Mouse (Mus musculus) lung, adult 2 months (tissue): ENCODE data around the gene Npff.

ENCODE experiments used
- CTCF ChIP-seq: fragments of 200-500 bp; IDR thresholded peaks from 2 replicates; pipeline ENCODE4 v1.5.1; 2011; ENCODE audit warnings: mild to moderate bottlenecking, low read length, control low read depth; ENCODE audit not compliant: insufficient read depth
- POLR2A ChIP-seq: fragments of 200-500 bp; IDR thresholded peaks from 2 replicates; pipeline ENCODE4 v1.6.1; 2011; ENCODE audit warnings: low read depth, mild to moderate bottlenecking, control low read depth, low read length, borderline replicate concordance; ENCODE audit errors: extremely low read depth

GRCm38 (mm10) chr15:102512471-102512870, 12.3 kb downstream of the Npff start:
- TF ChIP-seq CTCF, result no peak
- no peak for TF ChIP-seq POLR2A
